Comparison of ENCODE assay signal across 9 mouse cellular contexts in genomic region chr19:32726451-32727325, GRCm38 (mm10). TPM values are rescaled to one million over a fixed set of nuclear protein-coding genes. Genes with fewer than 3 reads are reported as not detected.
DNase-seq lines count a peak whose midpoint lies in the region; ATAC-seq lines count a peak whose summit lies in the region.
"Had no signal": no experiment of that assay in that cellular context is flagged by ENCODE, and none has a peak within 500 bp of the region (broad histone marks: within the 10 kb centered on the region; RNA-seq: fewer than 3 reads in every experiment).

No protein-coding gene starts in this region.

- H3K27ac ChIP-seq in heart, embryonic 16.5 days (ENCODE audit: low read length) = peak overlapping the region; percentile 33; the same call in 1 of the 2 replicates
- H3K27ac ChIP-seq in hindbrain, embryonic 14.5 days = no peak overlapping the region
- no peak overlapping the region for H3K27ac ChIP-seq in neural tube, embryonic 14.5 days (ENCODE audit: low read depth, low read length)

- 5% methylated on average over 22 of the region's 22 CpGs for WGBS in heart, embryonic 16.5 days
- WGBS in hindbrain, embryonic 14.5 days = 2% methylated on average over 22 of the region's 22 CpGs
- 1% methylated on average over 22 of the region's 22 CpGs for whole genome bisulfite sequencing in neural tube, embryonic 14.5 days

- 0 out of 2 replicates have a peak, but pooled peaks have one; percentile 18 for ATAC-seq in heart, embryonic 16.5 days (replicated peaks; ENCODE audit: extremely low read depth, insufficient read depth, low FRiP score)
- ATAC-seq in hindbrain, embryonic 14.5 days (ENCODE audit: low FRiP score) = peak; percentile 69; the same call in 1 of the 2 replicates
- peak; percentile 58; the same call in 1 of the 2 replicates for ATAC-seq in neural tube, embryonic 14.5 days (ENCODE audit: low read depth)
- ATAC-seq in monocyte, adult 5-6 weeks (replicated peaks; ENCODE audit: insufficient number of reproducible peaks, low FRiP score, low TSS enrichment, poor library complexity, severe bottlenecking) = no peak
- ATAC-seq in frontal cortex, adult (ENCODE audit: low TSS enrichment) = no peak

- no peaks in the 10 kb centered on the region for H3K36me3 ChIP-seq in heart, embryonic 16.5 days (ENCODE audit: control insufficient read depth, insufficient read depth)
- H3K36me3 ChIP-seq in hindbrain, embryonic 14.5 days (replicated peaks; ENCODE audit: control insufficient read depth, insufficient read depth) = no peaks in the 10 kb centered on the region
- no peaks in the 10 kb centered on the region for H3K36me3 ChIP-seq in neural tube, embryonic 14.5 days (ENCODE audit: control insufficient read depth, insufficient read depth, low read length)

- peak overlapping the region; percentile 20 for H3K4me3 ChIP-seq in heart, embryonic 16.5 days (ENCODE audit: low read length)
- peak overlapping the region; percentile 5; the same call in 1 of the 2 replicates for H3K4me3 ChIP-seq in hindbrain, embryonic 14.5 days (replicated peaks; ENCODE audit: low read length)
- no peak overlapping the region for H3K4me3 ChIP-seq in neural tube, embryonic 14.5 days (ENCODE audit: low read depth, low read length)

- 0 out of 2 replicates have a peak overlapping the region, but pooled peaks have one; percentile 2 for H3K9ac ChIP-seq in heart, embryonic 16.5 days (ENCODE audit: low read length)
- H3K9ac ChIP-seq in hindbrain, embryonic 14.5 days = peak overlapping the region; percentile 37
- H3K9ac ChIP-seq in neural tube, embryonic 14.5 days (replicated peaks; ENCODE audit: low read depth, low read length) = no peak overlapping the region

- peaks cover 8% of the 10 kb centered on the region for H3K27me3 ChIP-seq in heart, embryonic 16.5 days (ENCODE audit: control insufficient read depth, insufficient read depth, low read length)
- H3K27me3 ChIP-seq in hindbrain, embryonic 14.5 days (ENCODE audit: control insufficient read depth, insufficient read depth, low read length) = no peaks in the 10 kb centered on the region
- H3K27me3 ChIP-seq in neural tube, embryonic 14.5 days (ENCODE audit: control insufficient read depth, insufficient read depth, low read length) = no peaks in the 10 kb centered on the region

- no peak for DNase-seq in heart, postnatal 4 days
- peak; percentile 47 for DNase-seq in WW6 (ENCODE audit: low read depth, low spot score)
- no peak for DNase-seq in hindbrain, embryonic 14.5 days (ENCODE audit: low spot score)
- no peak for DNase-seq in frontal cortex, adult 2 months (ENCODE audit: extremely low spot score in 1 of 2, low spot score in 1 of 2)
- DNase-seq: kidney, adult 9 months had no signal

- H3K9me3 ChIP-seq in heart, embryonic 16.5 days (replicated peaks; ENCODE audit: control insufficient read depth, low read length) = no peaks in the 10 kb centered on the region
- H3K9me3 ChIP-seq in hindbrain, embryonic 14.5 days (ENCODE audit: control insufficient read depth, low read length) = no peaks in the 10 kb centered on the region
- no peaks in the 10 kb centered on the region for H3K9me3 ChIP-seq in neural tube, embryonic 14.5 days (ENCODE audit: control insufficient read depth, low read length)

- H3K4me1 ChIP-seq in heart, embryonic 16.5 days (ENCODE audit: control insufficient read depth, insufficient read depth, low read length) = peaks cover 5% of the 10 kb centered on the region; the same call in 1 of the 2 replicates
- peaks cover 10% of the 10 kb centered on the region for H3K4me1 ChIP-seq in hindbrain, embryonic 14.5 days (replicated peaks; ENCODE audit: control insufficient read depth, insufficient read depth, low read length)
- 0 out of 2 replicates have a peak, but pooled peaks cover 3% of the 10 kb centered on the region for H3K4me1 ChIP-seq in neural tube, embryonic 14.5 days (ENCODE audit: control insufficient read depth, insufficient read depth, low read length)

- H3K4me2 ChIP-seq in heart, embryonic 16.5 days (ENCODE audit: low read depth, low read length) = peak overlapping the region; percentile 27
- H3K4me2 ChIP-seq in hindbrain, embryonic 14.5 days (replicated peaks) = peak overlapping the region; percentile 49
- peak overlapping the region; percentile 41 for H3K4me2 ChIP-seq in neural tube, embryonic 14.5 days (ENCODE audit: low read depth, low read length)

RNA-seq across cellular contexts. Expression of gene Atad1, which starts 12.9 kb away (rescaled TPM):
- 62.1 and 64.7 TPM in 2 replicates for polyA plus RNA-seq in heart, embryonic 16.5 days (2015; fragmentation: Nextera tagmentation; extraction: Ambion mirVana)
- 10 to 100 TPM; 70.2 to 76.7 TPM for total RNA-seq in heart, postnatal 4 days (2021)
- polyA plus RNA-seq in hindbrain, embryonic 14.5 days (2014; fragmentation: Nextera tagmentation; extraction: Ambion mirVana) = 128 and 144 TPM in 2 replicates
- 132 and 140 TPM in 2 replicates for polyA plus RNA-seq in neural tube, embryonic 14.5 days (2014; fragmentation: Nextera tagmentation; extraction: Ambion mirVana)
- polyA plus RNA-seq in frontal cortex, adult 2 months (2012; rRNA removed) = 66.8 and 70.7 TPM in 2 replicates
- total RNA-seq in monocyte, adult 5-6 weeks (2017) = 49.5 to 79.0 TPM (median 56.9 TPM) in 3 replicates

RNA-seq across cellular contexts. Expression of gene Pten, which starts 30.6 kb away (rescaled TPM):
- polyA plus RNA-seq in heart, embryonic 16.5 days (2015; fragmentation: Nextera tagmentation; extraction: Ambion mirVana) = 4.7 and 5.1 TPM in 2 replicates
- 10 to 100 TPM; 44.9 to 47.2 TPM for total RNA-seq in heart, postnatal 4 days (2021)
- polyA plus RNA-seq in hindbrain, embryonic 14.5 days (2014; fragmentation: Nextera tagmentation; extraction: Ambion mirVana) = 21.8 and 22.8 TPM in 2 replicates
- polyA plus RNA-seq in neural tube, embryonic 14.5 days (2014; fragmentation: Nextera tagmentation; extraction: Ambion mirVana) = 19.9 and 28.3 TPM in 2 replicates
- polyA plus RNA-seq in frontal cortex, adult 2 months (2012; rRNA removed) = 64.6 and 66.3 TPM in 2 replicates
- total RNA-seq in monocyte, adult 5-6 weeks (2017) = 179 to 197 TPM (median 196 TPM) in 3 replicates

Comparison
In these comparisons a context has a peak if more than half of its experiments do, and no peak if none do; other contexts are left out.
1. ATAC-seq: peak in heart, embryonic 16.5 days (single experiment), hindbrain, embryonic 14.5 days (single experiment) and neural tube, embryonic 14.5 days (single experiment); none in monocyte, adult 5-6 weeks (single experiment) and frontal cortex, adult (single experiment).
2. Peak in every context shown above with its lines, with median percentiles within 50 percentile points of each other: H3K4me2 ChIP-seq.